In genomic region chr12:71707727-71708369, GRCm38 (mm10) we compare ENCODE assay signal across 8 mouse cellular contexts.
A peak's percentile ranks its signal among the peaks of the same experiment; 100 is the strongest.
DNase-seq lines count a peak whose midpoint lies in the region; ATAC-seq and TF ChIP-seq lines count a peak whose summit lies in the region.
"Had no signal": no experiment of that assay in that cellular context is flagged by ENCODE, and none has a peak within 500 bp of the region (broad histone marks: within the 10 kb centered on the region; RNA-seq: fewer than 3 reads in every experiment).

No protein-coding gene starts in this region.

- TF ChIP-seq CTCF in ES-Bruce4 (IDR thresholded peaks at IDR 0.05; ENCODE audit: low read depth, low read length): peak; percentile 80

- ATAC-seq in common myeloid progenitor, adult 5-6 weeks (replicated peaks; ENCODE audit: low read depth, poor library complexity, severe bottlenecking): peak; percentile 82; the same call in 1 of the 2 replicates

- peak; percentile 58 for DNase-seq in ZHBTc4 (ENCODE audit: low read depth, low spot score)
- peak; percentile 29 to 55 for DNase-seq in gastrocnemius, postnatal 36 days
- peak; percentile 79 to 81 for DNase-seq in kidney, postnatal 4 days
- DNase-seq in lung, postnatal 14 days: peak; percentile 69
- peak; percentile 61 for DNase-seq in right cerebral cortex, adult 18-20 months

- no peaks in the 10 kb centered on the region for H3K9me3 ChIP-seq in ES-Bruce4 (replicated peaks; ENCODE audit: control insufficient read depth, insufficient read depth, low read length, poor library complexity, severe bottlenecking)
- H3K9me3 ChIP-seq: limb, embryonic 13.5 days had no signal

- TF ChIP-seq EP300 in ES-Bruce4 (IDR thresholded peaks at IDR 0.05; ENCODE audit: insufficient read depth, low read depth, low read length): no peak

- H3K4me1 ChIP-seq in ES-Bruce4 (ENCODE audit: control insufficient read depth, insufficient read depth, low read length): peaks cover 2% of the 10 kb centered on the region
- H3K4me1 ChIP-seq: limb, embryonic 13.5 days had no signal

- no peak for TF ChIP-seq POLR2A in ES-Bruce4 (IDR thresholded peaks at IDR 0.05; ENCODE audit: insufficient read depth, low read length)

- no peak overlapping the region for H3K9ac ChIP-seq in ES-Bruce4 (ENCODE audit: low read depth, poor library complexity, severe bottlenecking)
- H3K9ac ChIP-seq: limb, embryonic 13.5 days had no signal

- intact Hi-C loops in gastrocnemius, postnatal 36 days (cut with DNase I): loop anchor here (2.0 kb wide), 2 partner anchors 397 to 511 kb away; no protein-coding TSS in a partner anchor

- no peaks in the 10 kb centered on the region for H3K36me3 ChIP-seq in ES-Bruce4 (ENCODE audit: control insufficient read depth, insufficient read depth, low read length, poor library complexity, severe bottlenecking)
- H3K36me3 ChIP-seq: limb, embryonic 13.5 days had no signal

- no peak overlapping the region for H3K27ac ChIP-seq in ES-Bruce4 (ENCODE audit: insufficient read depth, low read length)
- H3K27ac ChIP-seq: limb, embryonic 13.5 days had no signal

- no peak overlapping the region for H3K4me3 ChIP-seq in ES-Bruce4 (ENCODE audit: low read depth, low read length)
- H3K4me3 ChIP-seq: limb, embryonic 13.5 days had no signal

- H3K27me3 ChIP-seq in ES-Bruce4 (ENCODE audit: control insufficient read depth, insufficient read depth, low read length, poor library complexity, severe bottlenecking): no peaks in the 10 kb centered on the region; the same call in 1 of the 2 replicates
